Mouse (Mus musculus): ENCODE measurements around the gene Lrig1.

- TF ChIP-seq GATA1 (IDR thresholded peaks at IDR 0.05; ENCODE audit: borderline replicate concordance, low read length) (no peak), FLI1 (IDR thresholded peaks at IDR 0.05; ENCODE audit: low read length) (no peak)
These were observed 1.3 kb downstream of the Lrig1 start for GRCm38 (mm10) chr6:94698509-94699172.

Measured in megakaryocyte, embryonic 14.5 days (primary cell).